Mouse (Mus musculus): ENCODE results near the gene Slc24a4. TPM values are rescaled to one million over a fixed set of nuclear protein-coding genes. Genes with fewer than 3 reads are reported as not detected.

Slc24a4 gene
- polyA plus RNA-seq, 1 experiment from 2014 or later: 0.89 TPM

DNA sequence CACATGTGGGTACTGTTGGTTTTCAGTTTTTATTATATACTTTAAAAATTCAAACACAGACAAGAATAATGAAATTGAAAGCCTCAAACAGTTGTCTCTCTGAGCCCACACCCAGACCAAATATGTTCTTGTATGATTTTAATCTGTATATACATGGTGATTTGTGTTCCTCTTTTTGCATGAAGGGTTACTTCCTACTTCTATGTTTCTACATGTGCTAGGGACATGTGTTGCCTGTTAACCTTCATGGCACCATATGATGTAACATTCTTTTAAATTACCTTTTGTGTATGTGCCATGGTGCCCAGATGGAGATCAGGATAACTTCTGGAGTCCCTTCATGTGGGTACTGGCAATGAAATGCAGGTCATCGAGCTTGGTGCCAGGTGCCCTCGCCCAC is 162.1 kb downstream of the Slc24a4 start:
- H3K36me3 ChIP-seq: no peaks in the 10 kb centered on the region
- WGBS: 93% methylated on average over 2 of the region's 2 CpGs
- ATAC-seq (ENCODE audit: low read depth): no peak

DNA sequence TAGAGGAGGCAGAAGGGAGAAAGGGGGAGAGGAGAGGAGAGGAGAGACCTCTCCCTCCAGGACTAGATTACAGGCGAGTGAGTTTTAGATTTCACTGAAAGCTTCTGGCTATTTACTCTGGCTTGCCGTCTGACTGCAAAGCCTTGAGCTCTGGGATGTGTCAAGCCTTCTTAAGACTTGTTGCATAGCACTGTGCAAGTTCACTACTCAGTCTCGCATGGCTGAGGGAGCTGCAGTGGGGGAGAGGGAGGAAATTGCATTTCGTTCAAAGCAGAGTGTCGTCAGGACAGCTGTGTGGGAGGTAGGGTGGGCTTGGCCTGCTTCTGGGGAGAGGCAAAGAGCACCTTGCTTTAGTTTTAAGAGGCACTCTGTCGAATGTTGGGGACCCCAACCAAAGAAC is 163.2 kb downstream of the Slc24a4 start:
- no peaks in the 10 kb centered on the region for H3K27me3 ChIP-seq
- H3K4me2 ChIP-seq: no peak overlapping the region
- peaks cover 41% of the 10 kb centered on the region for H3K4me1 ChIP-seq (replicated peaks)
- H3K4me3 ChIP-seq: no peak overlapping the region
- H3K9me3 ChIP-seq: no peaks in the 10 kb centered on the region
- H3K36me3 ChIP-seq: no peaks in the 10 kb centered on the region
- 57% methylated on average over 6 of the region's 6 CpGs for WGBS
- no peak overlapping the region for H3K27ac ChIP-seq (replicated peaks)
- no peak for ATAC-seq (ENCODE audit: low read depth)
- H3K9ac ChIP-seq: no peak overlapping the region

More for the DNA sequence above, 162.1 kb downstream of the Slc24a4 start:
- Histone ChIP-seq H3K4me3 (no peak overlapping the region), H3K4me2 (no peak overlapping the region), H3K9me3 (no peaks in the 10 kb centered on the region), H3K9ac (no peak overlapping the region), H3K27ac (replicated peaks) (no peak overlapping the region), H3K27me3 (no peaks in the 10 kb centered on the region), H3K4me1 (replicated peaks) (peaks cover 52% of the 10 kb centered on the region)

DNA sequence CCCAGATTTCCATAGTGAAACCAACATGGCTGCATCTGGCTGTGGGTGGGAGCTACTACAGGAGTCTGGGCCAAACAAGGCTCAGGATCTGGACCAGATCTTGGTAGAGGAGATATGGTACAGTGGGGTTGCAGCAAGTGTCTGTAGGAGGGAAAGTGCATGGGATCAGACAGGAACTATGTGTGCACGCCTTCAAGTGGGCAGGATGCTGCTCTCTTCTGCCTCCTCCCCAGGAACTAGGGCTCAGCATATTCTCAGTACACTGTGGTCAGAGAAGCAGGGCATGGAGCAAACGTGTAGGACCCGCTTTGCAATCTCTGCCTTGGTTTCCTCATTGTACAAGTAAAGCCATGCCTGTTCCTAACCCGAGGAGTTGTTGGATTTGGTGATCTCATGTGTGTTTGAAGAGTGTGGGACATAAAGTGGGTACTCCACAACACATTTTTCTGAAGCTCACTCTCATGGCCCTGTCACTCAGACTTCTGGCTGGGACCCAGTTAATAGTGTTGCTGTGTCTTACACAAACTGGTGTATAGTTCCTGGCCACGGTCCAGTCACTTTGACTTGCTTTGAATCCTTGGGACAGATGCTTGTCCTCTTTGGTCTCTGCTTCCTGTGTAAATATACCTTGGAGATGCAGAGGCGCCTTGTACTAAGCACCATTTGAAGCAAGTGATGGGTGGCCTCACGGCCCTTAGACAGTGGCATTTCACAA is 164.1 kb downstream of the Slc24a4 start:
- H3K9ac ChIP-seq: no peak overlapping the region
- H3K36me3 ChIP-seq: no peaks in the 10 kb centered on the region
- H3K9me3 ChIP-seq: no peaks in the 10 kb centered on the region
- ATAC-seq (ENCODE audit: low read depth): no peak
- no peak overlapping the region for H3K4me3 ChIP-seq
- 83% methylated on average over 7 of the region's 7 CpGs for WGBS
- no peaks in the 10 kb centered on the region for H3K27me3 ChIP-seq
- H3K4me2 ChIP-seq: no peak overlapping the region
- no peak overlapping the region for H3K27ac ChIP-seq (replicated peaks)
- H3K4me1 ChIP-seq (replicated peaks): peaks cover 32% of the 10 kb centered on the region

DNA sequence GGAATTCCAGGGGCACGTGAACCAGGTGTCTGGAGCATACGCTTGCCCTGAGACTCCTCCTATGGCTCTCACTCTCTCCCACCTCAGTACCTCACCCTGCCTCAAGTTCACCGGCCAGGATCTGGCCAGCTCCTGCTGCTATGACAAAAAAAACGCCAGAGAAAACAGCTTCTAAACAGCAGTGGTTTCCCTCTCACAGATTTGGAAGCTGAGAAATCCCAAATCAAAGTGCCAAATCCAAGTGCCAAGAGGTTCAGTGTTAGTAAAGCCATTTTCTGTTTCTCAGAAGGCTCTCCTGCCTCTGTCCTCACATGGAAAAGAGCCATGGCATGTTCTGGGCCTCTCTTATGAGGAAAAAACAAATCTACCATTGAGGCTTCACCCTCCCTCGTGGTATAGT is 166.1 kb downstream of the Slc24a4 start:
- Histone ChIP-seq H3K27me3 (no peaks in the 10 kb centered on the region), H3K4me2 (no peak overlapping the region), H3K9me3 (no peaks in the 10 kb centered on the region), H3K4me1 (replicated peaks) (peaks cover 17% of the 10 kb centered on the region; the same call in 1 of the 2 replicates), H3K27ac (replicated peaks) (no peak overlapping the region), H3K36me3 (no peaks in the 10 kb centered on the region), H3K9ac (no peak overlapping the region), H3K4me3 (no peak overlapping the region)
- 74% methylated on average over 5 of the region's 5 CpGs for WGBS
- ATAC-seq (ENCODE audit: low read depth): no peak

- Histone ChIP-seq H3K9ac (no peak overlapping the region), H3K4me2 (no peak overlapping the region), H3K27ac (replicated peaks) (no peak overlapping the region), H3K36me3 (no peaks in the 10 kb centered on the region), H3K9me3 (no peaks in the 10 kb centered on the region), H3K4me3 (no peak overlapping the region), H3K27me3 (no peaks in the 10 kb centered on the region), H3K4me1 (replicated peaks) (peaks cover 17% of the 10 kb centered on the region; the same call in 1 of the 2 replicates)
- 69% methylated on average over 7 of the region's 7 CpGs for WGBS
- 0 out of 2 replicates have a peak, but pooled peaks have one; percentile 21 for ATAC-seq (ENCODE audit: low read depth)
These were observed 166.7 kb downstream of the Slc24a4 start for GRCm38 (mm10) chr12:102295230-102295629.

DNA sequence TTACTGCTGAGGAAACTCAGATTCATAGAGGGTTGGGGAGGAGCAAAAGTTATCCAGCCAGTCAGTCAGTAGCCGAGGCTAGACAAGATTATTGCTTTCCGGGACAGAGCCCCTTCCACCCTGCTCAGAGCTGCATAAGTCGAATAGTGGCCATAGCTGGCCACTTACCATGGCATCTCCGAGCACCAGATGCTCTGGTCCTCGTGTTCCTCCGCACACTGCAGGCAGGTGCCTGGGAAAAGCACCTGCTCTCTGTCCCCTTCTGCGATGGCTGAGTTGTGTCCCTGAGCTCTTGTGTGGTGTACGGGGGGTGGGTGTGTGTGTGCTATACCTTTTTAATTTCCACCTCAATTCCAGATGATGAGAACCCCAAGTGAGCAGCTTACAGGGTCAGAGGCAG is 167.1 kb downstream of the Slc24a4 start:
- H3K4me3 ChIP-seq: no peak overlapping the region
- no peak overlapping the region for H3K9ac ChIP-seq
- H3K9me3 ChIP-seq: no peaks in the 10 kb centered on the region
- no peak for ATAC-seq (ENCODE audit: low read depth)
- 82% methylated on average over 8 of the region's 8 CpGs for WGBS
- no peak overlapping the region for H3K4me2 ChIP-seq
- H3K27ac ChIP-seq (replicated peaks): no peak overlapping the region
- H3K4me1 ChIP-seq (replicated peaks): peaks cover 17% of the 10 kb centered on the region; the same call in 1 of the 2 replicates
- no peaks in the 10 kb centered on the region for H3K27me3 ChIP-seq
- no peaks in the 10 kb centered on the region for H3K36me3 ChIP-seq

GRCm38 (mm10) chr12:102296361-102296760 is 167.8 kb downstream of the Slc24a4 start:
- Histone ChIP-seq H3K27me3 (no peaks in the 10 kb centered on the region), H3K27ac (replicated peaks) (no peak overlapping the region), H3K4me3 (no peak overlapping the region), H3K9me3 (no peaks in the 10 kb centered on the region), H3K4me1 (replicated peaks) (peaks cover 17% of the 10 kb centered on the region; the same call in 1 of the 2 replicates), H3K36me3 (no peaks in the 10 kb centered on the region), H3K4me2 (no peak overlapping the region), H3K9ac (no peak overlapping the region)
- 79% methylated on average over 1 of the region's 1 CpGs for WGBS
- ATAC-seq (ENCODE audit: low read depth): no peak

- H3K4me1 ChIP-seq (replicated peaks): peaks cover 13% of the 10 kb centered on the region; the same call in 1 of the 2 replicates
- H3K27me3 ChIP-seq: no peaks in the 10 kb centered on the region
- WGBS: 89% methylated on average over 4 of the region's 4 CpGs
- ATAC-seq (ENCODE audit: low read depth): no peak
- H3K9ac ChIP-seq: no peak overlapping the region
- H3K27ac ChIP-seq (replicated peaks): no peak overlapping the region
- no peak overlapping the region for H3K4me2 ChIP-seq
- no peak overlapping the region for H3K4me3 ChIP-seq
- no peaks in the 10 kb centered on the region for H3K9me3 ChIP-seq
- H3K36me3 ChIP-seq: no peaks in the 10 kb centered on the region
These were observed 168.4 kb downstream of the Slc24a4 start for GRCm38 (mm10) chr12:102296967-102297366.

GRCm38 (mm10) chr12:102299209-102299608 is 170.7 kb downstream of the Slc24a4 start:
- H3K4me3 ChIP-seq: no peak overlapping the region
- WGBS: 59% methylated on average over 5 of the region's 5 CpGs
- ATAC-seq (ENCODE audit: low read depth): no peak
- H3K36me3 ChIP-seq: no peaks in the 10 kb centered on the region
- H3K4me2 ChIP-seq: no peak overlapping the region
- no peak overlapping the region for H3K9ac ChIP-seq
- H3K27ac ChIP-seq (replicated peaks): no peak overlapping the region
- peaks cover 26% of the 10 kb centered on the region for H3K4me1 ChIP-seq (replicated peaks)
- H3K9me3 ChIP-seq: no peaks in the 10 kb centered on the region
- H3K27me3 ChIP-seq: no peaks in the 10 kb centered on the region

GRCm38 (mm10) chr12:102301585-102301984 is 173.1 kb downstream of the Slc24a4 start:
- ATAC-seq (ENCODE audit: low read depth): no peak
- Histone ChIP-seq H3K27ac (replicated peaks) (no peak overlapping the region), H3K36me3 (no peaks in the 10 kb centered on the region), H3K4me3 (no peak overlapping the region), H3K9me3 (no peaks in the 10 kb centered on the region), H3K27me3 (no peaks in the 10 kb centered on the region), H3K4me2 (no peak overlapping the region), H3K4me1 (replicated peaks) (peaks cover 37% of the 10 kb centered on the region), H3K9ac (no peak overlapping the region)
- 81% methylated on average over 1 of the region's 1 CpGs for WGBS

DNA sequence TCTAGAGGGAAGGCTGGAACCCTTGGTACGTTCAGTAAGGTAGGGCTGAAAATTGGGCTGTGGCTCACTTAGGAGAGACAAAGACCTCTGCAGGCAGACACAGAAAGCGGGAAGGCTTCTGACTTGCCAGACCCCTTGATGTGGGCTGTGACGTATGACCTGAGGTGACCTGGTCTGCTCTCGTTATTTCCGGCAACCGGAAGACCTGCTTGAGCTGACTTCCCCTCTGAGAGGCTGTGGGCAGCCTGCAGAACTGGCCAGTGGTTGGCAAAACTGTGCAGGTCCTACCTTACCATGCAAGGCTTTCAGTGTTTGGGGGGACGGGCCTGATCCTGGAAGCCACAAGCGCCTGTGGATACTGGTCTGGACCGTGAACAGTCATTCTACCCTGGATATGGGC is 173.8 kb downstream of the Slc24a4 start:
- WGBS: 79% methylated on average over 9 of the region's 9 CpGs
- Histone ChIP-seq H3K36me3 (no peaks in the 10 kb centered on the region), H3K4me1 (replicated peaks) (peaks cover 37% of the 10 kb centered on the region), H3K9me3 (no peaks in the 10 kb centered on the region), H3K27ac (replicated peaks) (no peak overlapping the region), H3K4me3 (no peak overlapping the region), H3K27me3 (no peaks in the 10 kb centered on the region), H3K9ac (no peak overlapping the region), H3K4me2 (no peak overlapping the region)
- no peak for ATAC-seq (ENCODE audit: low read depth)

DNA sequence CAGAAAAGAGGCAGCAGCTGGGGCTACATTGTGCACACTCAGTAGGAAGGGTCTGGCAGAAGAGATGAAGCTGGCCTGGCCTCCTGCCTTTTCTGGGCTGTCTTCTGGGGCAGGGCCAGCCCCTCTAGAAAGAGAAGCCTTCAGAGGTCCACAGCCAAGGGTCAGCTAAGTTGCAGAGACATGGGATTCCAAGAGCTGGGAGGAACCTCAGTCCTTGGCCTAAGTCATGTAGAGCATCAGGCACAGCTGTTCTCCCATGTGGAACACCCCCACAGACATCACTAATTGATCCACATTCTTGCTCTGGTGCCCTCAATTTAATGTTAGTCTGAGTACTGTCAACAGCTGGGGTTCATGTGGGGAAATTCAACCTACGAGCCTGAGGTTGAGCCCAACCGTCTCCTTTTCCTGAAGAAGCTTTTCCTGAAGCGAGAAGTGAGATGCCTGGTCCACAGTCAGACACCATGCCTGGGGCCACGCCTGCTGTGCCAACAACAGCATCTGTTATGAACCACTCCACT is 174.4 kb downstream of the Slc24a4 start:
- WGBS: 77% methylated on average over 4 of the region's 4 CpGs
- Histone ChIP-seq H3K36me3 (no peaks in the 10 kb centered on the region), H3K4me1 (replicated peaks) (peaks cover 42% of the 10 kb centered on the region), H3K27me3 (no peaks in the 10 kb centered on the region), H3K4me3 (no peak overlapping the region), H3K4me2 (no peak overlapping the region), H3K9me3 (no peaks in the 10 kb centered on the region), H3K9ac (no peak overlapping the region), H3K27ac (replicated peaks) (no peak overlapping the region)
- ATAC-seq (ENCODE audit: low read depth): no peak

GRCm38 (mm10) chr12:102303867-102304266 is 175.3 kb downstream of the Slc24a4 start:
- Histone ChIP-seq H3K4me2 (no peak overlapping the region), H3K9me3 (no peaks in the 10 kb centered on the region), H3K27ac (replicated peaks) (0 out of 2 replicates have a peak overlapping the region, but pooled peaks have one; percentile 18), H3K4me1 (replicated peaks) (peaks cover 52% of the 10 kb centered on the region), H3K27me3 (no peaks in the 10 kb centered on the region), H3K36me3 (no peaks in the 10 kb centered on the region), H3K9ac (no peak overlapping the region), H3K4me3 (no peak overlapping the region)
- WGBS: 33% methylated on average over 7 of the region's 7 CpGs
- ATAC-seq (ENCODE audit: low read depth): no peak
